Mouse (Mus musculus): ENCODE data around the gene Exoc2. TPM values are rescaled to one million over a fixed set of nuclear protein-coding genes. Genes with fewer than 3 reads are reported as not detected.
A peak's percentile ranks its signal among the peaks of the same experiment; 100 is the strongest.

Gene Exoc2
- polyA plus RNA-seq, 1 experiment: 9.2 TPM

DNA sequence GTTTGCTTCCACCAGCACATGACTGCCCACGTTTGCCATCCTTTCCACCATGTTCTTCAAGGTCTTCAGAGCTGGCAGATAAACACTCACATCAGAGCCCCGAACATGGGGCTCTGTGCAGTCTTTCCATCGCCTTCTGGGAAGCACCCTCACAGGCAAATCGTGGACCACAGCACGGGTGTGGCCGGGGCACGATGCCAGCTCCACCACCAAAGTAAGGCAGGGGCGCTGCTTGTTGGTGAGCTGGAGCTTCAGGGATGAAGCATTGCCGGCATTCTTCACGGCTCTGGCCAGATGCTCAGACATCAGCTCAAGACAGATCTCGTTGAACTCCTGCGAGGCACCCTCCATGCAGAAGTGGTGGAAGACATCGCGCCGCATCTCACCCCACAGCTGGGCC, 26.8 kb downstream of the Exoc2 start:
- no peak overlapping the region for H3K4me3 ChIP-seq (ENCODE audit: insufficient read depth, low read depth, low read length)
- no peak overlapping the region for H3K27ac ChIP-seq (replicated peaks; ENCODE audit: low read depth, low read length)
- peaks cover 3% of the 10 kb centered on the region; the same call in 1 of the 2 replicates for H3K4me1 ChIP-seq (ENCODE audit: control insufficient read depth, insufficient read depth, insufficient read length, low read length)

GRCm38 (mm10) chr13:30945788-30946187, 28.1 kb downstream of the Exoc2 start:
- no peak overlapping the region for H3K4me3 ChIP-seq (ENCODE audit: insufficient read depth, low read depth, low read length)
- H3K27ac ChIP-seq (replicated peaks; ENCODE audit: low read depth, low read length): no peak overlapping the region
- peaks cover 3% of the 10 kb centered on the region; the same call in 1 of the 2 replicates for H3K4me1 ChIP-seq (ENCODE audit: control insufficient read depth, insufficient read depth, insufficient read length, low read length)

GRCm38 (mm10) chr13:30932972-30933371, 40.9 kb downstream of the Exoc2 start:
- H3K4me1 ChIP-seq (ENCODE audit: control insufficient read depth, insufficient read depth, insufficient read length, low read length): no peaks in the 10 kb centered on the region
- no peak overlapping the region for H3K4me3 ChIP-seq (ENCODE audit: insufficient read depth, low read depth, low read length)
- peak overlapping the region; percentile 62 for H3K27ac ChIP-seq (replicated peaks; ENCODE audit: low read depth, low read length)

DNA sequence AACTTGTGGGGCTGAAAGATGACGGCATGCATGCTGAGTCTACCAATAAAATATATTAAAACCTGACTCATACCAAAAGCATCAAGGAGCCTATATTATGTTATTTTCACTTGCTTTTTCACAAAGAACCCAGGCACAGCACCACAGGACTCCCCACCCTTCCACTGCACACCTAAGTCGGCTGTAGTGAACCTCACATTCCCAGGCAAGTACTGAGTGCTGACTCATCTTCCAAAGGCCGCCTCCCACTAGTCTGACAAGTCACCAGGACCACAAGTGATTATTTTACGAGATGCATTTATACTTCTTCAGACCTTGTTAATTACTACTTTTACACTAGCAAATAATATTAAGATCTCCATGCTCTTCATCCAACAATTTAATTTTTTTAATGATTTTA, 42.3 kb downstream of the Exoc2 start:
- H3K4me3 ChIP-seq (ENCODE audit: insufficient read depth, low read depth, low read length): no peak overlapping the region
- no peak overlapping the region for H3K27ac ChIP-seq (replicated peaks; ENCODE audit: low read depth, low read length)
- no peaks in the 10 kb centered on the region for H3K4me1 ChIP-seq (ENCODE audit: control insufficient read depth, insufficient read depth, insufficient read length, low read length)

DNA sequence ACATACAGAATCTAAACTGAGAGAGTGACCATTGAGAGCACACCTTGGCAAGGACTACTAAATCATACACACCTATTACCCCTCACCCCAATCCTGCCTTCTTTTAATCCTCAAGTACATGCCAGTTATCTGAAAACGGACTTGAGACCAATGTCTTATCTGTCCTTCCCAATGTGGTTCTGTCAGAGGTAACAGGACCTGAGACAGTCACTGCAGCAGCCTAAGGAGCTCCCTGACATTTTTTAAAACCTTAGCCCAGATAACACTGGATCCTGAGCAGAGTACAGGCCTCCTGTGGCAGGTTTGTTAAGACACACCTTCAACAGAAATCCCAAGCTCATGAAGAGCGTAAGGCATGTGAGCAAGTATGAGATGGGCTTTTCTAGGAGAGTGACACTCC, 44.8 kb downstream of the Exoc2 start:
- no peak overlapping the region for H3K27ac ChIP-seq (replicated peaks; ENCODE audit: low read depth, low read length)
- no peak overlapping the region for H3K4me3 ChIP-seq (ENCODE audit: insufficient read depth, low read depth, low read length)
- H3K4me1 ChIP-seq (ENCODE audit: control insufficient read depth, insufficient read depth, insufficient read length, low read length): no peaks in the 10 kb centered on the region

GRCm38 (mm10) chr13:30924269-30924668, 49.6 kb downstream of the Exoc2 start:
- no peak overlapping the region for H3K4me3 ChIP-seq (ENCODE audit: insufficient read depth, low read depth, low read length)
- H3K27ac ChIP-seq (replicated peaks; ENCODE audit: low read depth, low read length): no peak overlapping the region
- no peaks in the 10 kb centered on the region for H3K4me1 ChIP-seq (ENCODE audit: control insufficient read depth, insufficient read depth, insufficient read length, low read length)

DNA sequence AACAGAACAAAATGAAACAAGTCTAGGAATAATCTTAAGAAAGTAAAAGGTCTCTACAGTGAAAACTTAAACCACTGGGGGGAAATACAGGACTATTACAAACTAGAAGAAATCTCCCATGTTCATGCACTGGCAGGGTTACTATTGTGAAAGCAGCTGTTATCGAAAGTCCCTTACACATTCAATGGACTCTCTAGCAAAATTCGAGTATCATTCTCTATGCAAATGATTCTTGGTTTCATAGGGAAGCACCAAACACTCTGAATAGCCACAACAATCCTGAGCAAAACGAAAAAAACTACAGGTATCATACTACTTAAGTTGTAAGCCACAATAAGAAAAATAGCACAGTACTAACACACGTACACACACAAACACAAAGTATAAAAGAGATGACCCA, 52.0 kb downstream of the Exoc2 start:
- H3K4me1 ChIP-seq (ENCODE audit: control insufficient read depth, insufficient read depth, insufficient read length, low read length): no peaks in the 10 kb centered on the region
- no peak overlapping the region for H3K27ac ChIP-seq (replicated peaks; ENCODE audit: low read depth, low read length)
- H3K4me3 ChIP-seq (ENCODE audit: insufficient read depth, low read depth, low read length): no peak overlapping the region

GRCm38 (mm10) chr13:30913757-30914156, 60.1 kb downstream of the Exoc2 start:
- no peak overlapping the region for H3K27ac ChIP-seq (replicated peaks; ENCODE audit: low read depth, low read length)
- H3K4me3 ChIP-seq (ENCODE audit: insufficient read depth, low read depth, low read length): no peak overlapping the region
- H3K4me1 ChIP-seq (ENCODE audit: control insufficient read depth, insufficient read depth, insufficient read length, low read length): no peaks in the 10 kb centered on the region

- H3K27ac ChIP-seq (replicated peaks; ENCODE audit: low read depth, low read length): no peak overlapping the region
- H3K4me1 ChIP-seq (ENCODE audit: control insufficient read depth, insufficient read depth, insufficient read length, low read length): no peaks in the 10 kb centered on the region
- H3K4me3 ChIP-seq (ENCODE audit: insufficient read depth, low read depth, low read length): no peak overlapping the region
Measured at GRCm38 (mm10) chr13:30913028-30913427, 60.9 kb downstream of the Exoc2 start.

GRCm38 (mm10) chr13:30911931-30912625, 61.8 kb downstream of the Exoc2 start:
- no peak overlapping the region for H3K4me3 ChIP-seq (ENCODE audit: insufficient read depth, low read depth, low read length)
- H3K27ac ChIP-seq (replicated peaks; ENCODE audit: low read depth, low read length): no peak overlapping the region
- H3K4me1 ChIP-seq (ENCODE audit: control insufficient read depth, insufficient read depth, insufficient read length, low read length): no peaks in the 10 kb centered on the region

- Histone ChIP-seq H3K4me1 (ENCODE audit: control insufficient read depth, insufficient read depth, insufficient read length, low read length) (no peaks in the 10 kb centered on the region), H3K4me3 (ENCODE audit: insufficient read depth, low read depth, low read length) (no peak overlapping the region), H3K27ac (replicated peaks; ENCODE audit: low read depth, low read length) (no peak overlapping the region)
Measured at GRCm38 (mm10) chr13:30910889-30911288, 63.0 kb downstream of the Exoc2 start.

DNA sequence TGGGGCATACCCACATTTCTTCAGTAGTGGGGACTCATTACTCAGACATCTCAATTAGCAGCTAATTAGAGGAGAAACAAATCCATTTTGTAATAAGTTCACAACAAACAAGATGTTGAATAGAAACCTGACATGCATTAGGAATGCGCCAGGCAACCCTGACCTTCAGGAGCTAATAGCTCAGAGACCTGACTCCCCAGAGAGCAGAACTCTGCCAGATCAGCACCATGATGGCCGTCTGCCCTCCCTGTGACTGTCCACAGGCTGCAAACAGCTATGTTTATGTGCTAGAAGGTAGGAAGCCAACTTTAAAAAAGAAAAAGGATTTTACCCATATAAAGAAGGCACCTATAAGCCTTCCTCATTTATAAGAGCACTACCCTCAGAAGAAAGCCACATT, 71.6 kb downstream of the Exoc2 start:
- Histone ChIP-seq H3K4me3 (ENCODE audit: insufficient read depth, low read depth, low read length) (no peak overlapping the region), H3K27ac (replicated peaks; ENCODE audit: low read depth, low read length) (no peak overlapping the region), H3K4me1 (ENCODE audit: control insufficient read depth, insufficient read depth, insufficient read length, low read length) (no peaks in the 10 kb centered on the region)

DNA sequence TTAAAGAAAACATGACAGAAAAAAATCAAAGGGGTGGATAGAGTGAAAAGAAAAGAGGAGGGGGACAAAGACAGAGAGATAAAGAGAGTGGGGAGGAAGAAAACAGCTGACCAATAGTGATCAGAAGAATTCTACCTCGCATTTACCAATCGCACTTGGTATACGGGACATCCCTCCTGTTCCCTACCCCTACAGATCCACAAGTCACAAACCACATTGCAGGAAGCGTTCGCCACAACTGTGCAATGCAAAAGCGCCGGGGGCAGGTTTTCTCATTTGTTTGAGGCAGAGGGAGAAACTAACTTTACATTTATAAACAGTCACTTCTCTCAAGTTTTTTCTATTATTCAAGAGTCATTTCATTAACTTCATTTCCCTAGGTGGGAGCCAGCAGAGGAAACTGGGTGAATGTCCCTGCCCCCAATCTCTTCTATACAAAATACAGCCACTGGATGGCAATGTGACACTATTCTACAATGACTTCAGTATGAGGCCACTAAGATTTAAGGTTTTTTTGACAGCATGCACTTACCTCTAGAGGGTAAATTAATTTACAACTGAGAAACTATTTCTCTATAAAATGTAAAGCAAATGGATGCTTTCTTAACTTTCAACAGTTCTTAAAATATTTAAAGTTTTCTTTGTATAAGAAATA, 72.4 kb downstream of the Exoc2 start:
- Histone ChIP-seq H3K4me1 (ENCODE audit: control insufficient read depth, insufficient read depth, insufficient read length, low read length) (no peaks in the 10 kb centered on the region), H3K27ac (replicated peaks; ENCODE audit: low read depth, low read length) (no peak overlapping the region), H3K4me3 (ENCODE audit: insufficient read depth, low read depth, low read length) (no peak overlapping the region)

DNA sequence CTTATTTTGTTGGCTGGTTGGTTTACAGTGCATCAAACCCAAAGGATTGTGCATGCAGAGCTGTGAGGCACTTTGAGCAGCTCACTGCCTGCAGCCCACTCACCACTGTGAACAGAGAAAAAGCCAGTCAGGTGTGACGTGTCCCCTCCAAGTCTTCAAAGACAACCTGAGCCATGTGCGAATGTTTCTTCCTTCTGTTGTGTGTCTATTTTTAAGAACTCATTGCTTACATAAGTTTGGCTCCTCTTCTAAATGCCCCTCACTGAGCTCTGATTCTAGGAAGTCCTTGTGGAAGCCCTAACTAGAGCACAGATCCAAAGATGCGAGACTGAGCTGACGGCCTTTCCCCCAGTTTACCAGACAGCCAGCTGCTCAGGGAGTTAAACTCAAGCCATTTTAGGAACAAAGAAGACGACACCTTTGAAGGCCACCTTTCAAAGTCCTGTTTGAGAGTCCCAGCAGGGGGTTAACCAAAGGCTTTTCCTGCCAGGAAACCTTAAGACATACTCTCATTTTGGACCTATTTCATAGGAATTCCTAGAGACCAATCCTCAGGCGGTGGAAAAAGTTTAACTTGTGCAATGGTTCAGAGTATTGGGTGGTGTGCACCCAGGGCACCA, 79.8 kb downstream of the Exoc2 start:
- Histone ChIP-seq H3K27ac (replicated peaks; ENCODE audit: low read depth, low read length) (no peak overlapping the region), H3K4me1 (ENCODE audit: control insufficient read depth, insufficient read depth, insufficient read length, low read length) (no peaks in the 10 kb centered on the region), H3K4me3 (ENCODE audit: insufficient read depth, low read depth, low read length) (no peak overlapping the region)

GRCm38 (mm10) chr13:30892315-30892714, 81.6 kb downstream of the Exoc2 start:
- H3K27ac ChIP-seq (replicated peaks; ENCODE audit: low read depth, low read length): no peak overlapping the region
- no peak overlapping the region for H3K4me3 ChIP-seq (ENCODE audit: insufficient read depth, low read depth, low read length)
- no peaks in the 10 kb centered on the region for H3K4me1 ChIP-seq (ENCODE audit: control insufficient read depth, insufficient read depth, insufficient read length, low read length)

DNA sequence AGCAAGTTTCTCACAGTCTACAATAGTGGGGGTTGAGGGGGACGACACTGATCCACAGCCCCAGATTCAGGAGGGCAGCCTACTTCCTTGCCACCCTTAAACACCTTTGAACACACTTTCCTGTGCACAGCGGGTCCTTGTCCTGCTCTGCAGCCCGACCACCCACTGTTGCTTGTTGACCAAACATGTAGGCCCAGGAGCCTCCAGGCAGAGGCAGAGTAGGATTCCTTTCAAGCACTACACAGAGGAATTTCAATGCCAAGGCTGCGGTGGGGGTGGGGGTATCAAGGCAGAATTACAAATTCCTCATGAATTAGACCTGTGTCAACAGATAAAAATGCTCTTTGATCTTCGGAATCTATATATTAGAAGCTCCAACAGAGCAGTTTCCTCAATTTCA, 82.7 kb downstream of the Exoc2 start:
- no peak overlapping the region for H3K4me3 ChIP-seq (ENCODE audit: insufficient read depth, low read depth, low read length)
- no peaks in the 10 kb centered on the region for H3K4me1 ChIP-seq (ENCODE audit: control insufficient read depth, insufficient read depth, insufficient read length, low read length)
- no peak overlapping the region for H3K27ac ChIP-seq (replicated peaks; ENCODE audit: low read depth, low read length)
